Mouse (Mus musculus): ENCODE results near the gene Tmem109. TPM values are rescaled to one million over a fixed set of nuclear protein-coding genes. Genes with fewer than 3 reads are reported as not detected.

Gene Tmem109
- polyA plus RNA-seq (2016; fragmentation: Nextera tagmentation; extraction: Ambion mirVana), result 38.7 and 39.1 TPM in 2 replicates

DNA sequence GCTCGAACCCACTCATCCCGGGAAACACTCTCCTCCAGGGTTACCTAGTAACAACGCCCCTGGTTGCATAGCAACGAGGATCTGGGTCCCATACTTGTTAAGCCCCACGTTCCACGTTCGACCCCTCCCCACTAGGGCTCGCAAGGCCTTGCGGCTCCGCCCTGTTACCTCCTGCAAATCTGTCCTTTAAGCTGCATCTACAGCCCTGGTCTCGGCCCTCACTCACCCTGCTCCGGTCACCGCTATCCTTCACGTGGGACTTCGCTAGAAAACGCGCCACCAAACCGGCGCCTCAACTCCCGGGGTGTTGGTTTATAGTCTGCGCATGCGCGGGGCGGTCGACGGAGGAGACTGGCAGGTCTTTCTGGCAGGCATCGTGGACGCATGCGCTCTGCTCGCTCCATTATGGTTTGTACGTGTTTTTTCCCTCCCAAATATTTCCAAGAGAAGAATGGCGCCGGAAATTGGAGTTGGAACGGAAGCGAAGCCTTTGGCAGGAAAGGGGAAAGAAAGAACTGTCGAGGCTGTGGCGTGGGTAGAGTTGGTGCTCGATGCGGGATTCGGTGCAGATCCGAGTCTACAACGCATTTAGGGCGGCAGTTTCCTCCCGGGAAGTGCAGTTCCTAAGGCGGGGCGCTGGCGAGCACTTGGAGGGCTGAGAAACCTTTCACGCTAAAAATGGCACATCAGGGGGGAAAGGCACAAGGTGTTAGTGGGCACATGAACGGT, at the start of gene Tmem109:
Gene Tmem109, minus strand, starts transcription at position 576 of the 729 bp plus-strand sequence.
- WGBS, result under 1% methylated on average over 49 of the region's 49 CpGs
- no peaks in the 10 kb centered on the region for H3K27me3 ChIP-seq (replicated peaks)
- peak within 1 kb of the TSS; percentile 90 for H3K27ac ChIP-seq
- H3K9me3 ChIP-seq, result no peaks in the 10 kb centered on the region
- peak within 1 kb of the TSS; percentile 48 for H3K4me3 ChIP-seq
- peak within 1 kb of the TSS; percentile 59 for H3K9ac ChIP-seq
- ATAC-seq (ENCODE audit: low FRiP score, low read depth), result peak; percentile 94
- no peaks in the 10 kb centered on the region for H3K36me3 ChIP-seq
- H3K4me2 ChIP-seq (replicated peaks), result peak within 1 kb of the TSS; percentile 94
- peaks cover 18% of the 10 kb centered on the region for H3K4me1 ChIP-seq

DNA sequence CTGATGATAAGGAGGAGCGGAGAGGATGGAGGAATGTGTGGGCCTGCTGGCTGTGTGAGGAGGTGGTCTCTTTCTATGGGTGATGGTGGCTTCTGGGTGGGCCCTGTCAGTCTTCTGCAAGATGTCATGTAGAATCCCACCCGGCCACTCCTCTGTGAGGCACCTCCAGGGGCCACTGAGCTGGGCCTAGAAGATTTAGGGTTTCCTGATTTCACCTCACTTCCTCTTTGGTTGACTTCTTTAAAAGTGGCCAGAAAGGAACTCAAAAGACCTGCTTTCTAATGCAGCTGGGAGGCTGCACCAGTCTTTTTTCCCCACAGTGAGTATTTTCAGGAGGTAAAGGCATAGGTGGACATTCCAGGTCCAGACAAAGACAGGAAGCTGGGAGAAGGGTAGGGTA, 48.8 kb upstream of the Tmem109 start:
- 0 out of 2 replicates have a peak, but pooled peaks cover 4% of the 10 kb centered on the region for H3K4me1 ChIP-seq
- H3K36me3 ChIP-seq, result no peaks in the 10 kb centered on the region
- H3K9ac ChIP-seq, result no peak overlapping the region
- H3K4me3 ChIP-seq, result no peak overlapping the region
- no peak for ATAC-seq (ENCODE audit: low FRiP score, low read depth)
- WGBS, result 92% methylated on average over 2 of the region's 2 CpGs
- H3K27ac ChIP-seq, result no peak overlapping the region
- H3K9me3 ChIP-seq, result no peaks in the 10 kb centered on the region
- H3K27me3 ChIP-seq (replicated peaks), result no peaks in the 10 kb centered on the region
- H3K4me2 ChIP-seq (replicated peaks), result no peak overlapping the region

DNA sequence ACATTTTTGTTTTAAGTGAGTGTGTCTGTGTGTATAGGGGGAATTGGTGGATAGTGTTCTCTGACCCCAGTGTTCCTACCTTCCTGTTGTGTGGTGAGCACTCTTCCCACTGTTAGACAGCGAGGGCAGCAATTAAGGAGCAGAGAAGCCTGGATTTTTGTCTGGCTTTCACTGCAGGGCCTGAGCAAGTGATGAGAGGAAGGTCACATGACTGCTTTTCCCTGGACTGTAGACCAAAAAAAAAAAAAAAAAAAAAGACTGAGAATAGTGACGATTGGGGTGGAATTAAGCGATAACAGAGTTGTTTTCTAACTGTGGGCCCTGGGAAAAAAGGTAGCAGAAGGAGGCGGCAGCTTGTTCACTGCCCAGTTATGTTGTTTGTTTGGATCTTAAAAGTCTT, 44.9 kb upstream of the Tmem109 start:
- no peak; the same call in 1 of the 2 replicates for ATAC-seq (ENCODE audit: low FRiP score, low read depth)

DNA sequence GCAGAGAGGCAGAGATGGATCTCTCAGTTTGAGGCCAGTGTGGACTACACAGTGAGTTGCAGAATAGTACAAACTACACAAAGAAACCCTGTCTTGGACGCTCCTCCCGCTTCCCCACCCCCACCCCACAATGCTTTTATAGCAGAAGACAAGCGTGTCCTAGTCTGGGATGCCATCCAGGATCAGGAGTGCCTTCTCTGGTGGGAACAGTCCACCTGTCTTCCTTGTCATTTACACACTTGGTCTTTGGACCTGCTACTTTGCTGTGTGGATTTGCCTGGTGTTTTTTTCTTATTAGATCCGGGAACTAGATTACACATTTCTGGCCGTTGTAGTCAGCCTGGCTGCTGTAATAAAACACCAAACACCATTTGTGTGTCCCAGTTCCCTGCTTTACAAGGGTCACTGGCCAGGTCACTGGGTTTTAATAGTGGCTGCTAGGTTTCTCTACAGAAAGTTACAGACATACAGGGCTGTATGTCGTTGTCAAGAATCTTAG, 44.4 kb upstream of the Tmem109 start:
- ATAC-seq (ENCODE audit: low FRiP score, low read depth), result peak; percentile 68
- peak overlapping the region; percentile 38; the same call in 1 of the 2 replicates for H3K27ac ChIP-seq
- no peak overlapping the region for H3K4me2 ChIP-seq (replicated peaks)

More for the DNA sequence above, 44.9 kb upstream of the Tmem109 start:
- no peak overlapping the region for H3K4me3 ChIP-seq
- H3K27me3 ChIP-seq (replicated peaks), result no peaks in the 10 kb centered on the region
- no peaks in the 10 kb centered on the region for H3K9me3 ChIP-seq
- no peak overlapping the region for H3K9ac ChIP-seq
- H3K4me2 ChIP-seq (replicated peaks), result no peak overlapping the region
- H3K27ac ChIP-seq, result no peak overlapping the region
- WGBS, result 35% methylated on average over 4 of the region's 4 CpGs
- H3K36me3 ChIP-seq, result no peaks in the 10 kb centered on the region
- 0 out of 2 replicates have a peak, but pooled peaks cover 4% of the 10 kb centered on the region for H3K4me1 ChIP-seq

DNA sequence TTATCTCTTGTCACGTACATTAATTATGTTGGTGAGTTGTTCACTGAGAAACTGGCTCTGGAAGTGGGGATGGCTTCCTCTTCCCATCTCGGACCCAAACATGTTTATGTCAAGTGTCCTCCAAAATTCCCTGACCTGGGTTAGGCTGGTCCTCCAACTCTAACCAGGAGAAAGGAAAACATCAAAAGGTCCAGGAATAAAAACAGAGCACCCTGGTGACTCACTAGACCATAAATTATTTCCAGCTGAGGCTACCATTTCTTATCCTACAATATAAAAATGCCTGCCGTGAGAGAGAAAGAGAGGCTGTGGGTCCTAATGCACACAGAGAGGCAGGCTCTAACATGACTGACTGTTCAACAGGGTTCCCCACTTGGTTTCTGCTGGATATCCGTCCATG, 42.4 kb upstream of the Tmem109 start:
- Histone ChIP-seq H3K4me3 (no peak overlapping the region), H3K9ac (no peak overlapping the region), H3K27ac (no peak overlapping the region), H3K9me3 (no peaks in the 10 kb centered on the region), H3K36me3 (no peaks in the 10 kb centered on the region), H3K27me3 (replicated peaks) (no peaks in the 10 kb centered on the region), H3K4me1 (0 out of 2 replicates have a peak, but pooled peaks cover 4% of the 10 kb centered on the region), H3K4me2 (replicated peaks) (no peak overlapping the region)
- ATAC-seq (ENCODE audit: low FRiP score, low read depth), result no peak
- 38% methylated on average over 4 of the region's 4 CpGs for WGBS

More for the DNA sequence above, 44.4 kb upstream of the Tmem109 start:
- WGBS, result 5% methylated on average over 6 of the region's 6 CpGs
- Histone ChIP-seq H3K4me1 (0 out of 2 replicates have a peak, but pooled peaks cover 4% of the 10 kb centered on the region), H3K4me3 (no peak overlapping the region), H3K36me3 (no peaks in the 10 kb centered on the region), H3K27me3 (replicated peaks) (no peaks in the 10 kb centered on the region), H3K9ac (no peak overlapping the region), H3K9me3 (no peaks in the 10 kb centered on the region)

DNA sequence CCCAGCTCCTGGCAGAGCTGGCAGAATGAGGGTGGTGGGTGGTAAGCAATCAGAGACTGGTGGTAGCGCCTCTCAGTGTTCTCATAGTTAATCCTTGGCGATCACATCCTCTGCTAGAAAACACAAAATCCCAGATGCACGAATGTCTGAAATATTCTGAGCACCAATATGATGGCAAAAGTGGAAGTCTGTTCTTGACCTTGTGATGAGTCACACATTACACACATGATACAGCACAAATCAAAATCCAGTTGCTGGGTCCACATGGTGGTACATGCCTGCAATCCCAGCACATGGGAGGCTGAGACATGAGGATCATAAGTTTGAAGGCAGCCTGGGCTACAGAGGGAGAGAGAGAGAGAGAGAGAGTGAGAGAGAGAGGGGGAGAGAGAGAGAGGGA, 39.3 kb upstream of the Tmem109 start:
- Histone ChIP-seq H3K4me1 (0 out of 2 replicates have a peak, but pooled peaks cover 3% of the 10 kb centered on the region), H3K36me3 (no peaks in the 10 kb centered on the region), H3K27me3 (replicated peaks) (no peaks in the 10 kb centered on the region), H3K9me3 (no peaks in the 10 kb centered on the region), H3K27ac (no peak overlapping the region), H3K9ac (no peak overlapping the region), H3K4me2 (replicated peaks) (no peak overlapping the region), H3K4me3 (no peak overlapping the region)
- ATAC-seq (ENCODE audit: low FRiP score, low read depth), result no peak
- 77% methylated on average over 3 of the region's 3 CpGs for WGBS

DNA sequence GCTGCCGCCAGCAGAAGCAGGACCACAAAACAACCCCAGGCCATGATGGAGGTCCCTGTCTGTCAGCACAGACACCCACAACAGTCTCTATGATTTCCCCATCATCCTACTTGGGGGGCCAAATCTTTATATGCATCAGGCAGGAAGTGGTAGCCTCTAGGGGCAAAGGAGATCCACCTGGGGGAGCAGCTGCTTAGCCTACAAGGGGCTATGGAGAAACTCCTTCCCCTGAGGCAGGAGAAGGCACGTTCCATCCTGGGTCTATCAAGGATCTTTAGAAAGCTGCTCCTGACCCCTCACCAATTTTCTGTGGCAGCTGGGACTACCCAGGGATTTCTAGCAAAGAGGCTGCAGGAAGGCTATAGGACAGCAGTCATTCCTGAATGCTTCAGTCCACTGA, 38.7 kb upstream of the Tmem109 start, which contains the start of gene Zp1:
Gene Zp1, minus strand, starts transcription at position 101 of the 400 bp plus-strand sequence.
- H3K4me1 ChIP-seq, result no peaks in the 10 kb centered on the region
- no peak within 1 kb of the TSS for H3K4me3 ChIP-seq
- no peak within 1 kb of the TSS for H3K27ac ChIP-seq
- no peak within 1 kb of the TSS for H3K4me2 ChIP-seq (replicated peaks)
- H3K36me3 ChIP-seq, result no peaks in the 10 kb centered on the region
- no peaks in the 10 kb centered on the region for H3K9me3 ChIP-seq
- 0 out of 2 replicates have a peak within 1 kb of the TSS, but pooled peaks have one; percentile 4 for H3K9ac ChIP-seq
- no peak for ATAC-seq (ENCODE audit: low FRiP score, low read depth)
- WGBS, result 62% methylated on average over 2 of the region's 2 CpGs
- no peaks in the 10 kb centered on the region for H3K27me3 ChIP-seq (replicated peaks)

DNA sequence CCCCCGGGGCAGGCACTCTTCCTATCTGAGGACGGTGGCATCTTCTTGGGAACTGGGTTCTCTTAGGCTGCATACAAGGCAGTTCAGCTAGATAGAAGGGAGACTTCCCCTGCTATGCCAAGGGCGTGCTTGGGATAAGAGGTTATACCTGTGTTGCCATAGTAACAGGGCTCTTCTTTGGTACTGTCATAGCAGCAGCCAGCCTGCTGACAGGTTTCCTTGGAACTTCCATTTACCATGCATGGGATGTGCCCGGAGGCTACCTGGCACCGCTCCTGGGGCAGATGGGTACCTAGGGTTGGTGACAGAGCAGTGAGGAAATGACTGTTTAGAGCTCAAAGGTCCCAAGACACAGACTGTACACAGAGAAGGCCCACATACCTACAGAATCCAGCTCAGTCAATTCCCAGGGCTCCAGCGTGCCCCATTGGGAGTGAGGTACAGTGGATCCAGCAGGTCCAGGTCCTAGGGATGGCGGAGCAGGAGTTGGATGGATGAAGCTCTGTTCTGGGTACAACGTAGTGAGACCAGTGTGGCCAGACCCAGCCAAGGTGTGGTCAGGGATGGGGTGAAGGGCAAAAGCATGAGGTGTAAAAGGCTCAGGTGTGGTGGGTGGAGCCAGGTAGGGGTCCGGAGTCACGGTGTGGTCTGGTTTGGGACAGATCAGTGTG, 36.7 kb upstream of the Tmem109 start:
- no peak for ATAC-seq (ENCODE audit: low FRiP score, low read depth)
- WGBS, result 88% methylated on average over 10 of the region's 10 CpGs
- no peak overlapping the region for H3K4me3 ChIP-seq
- no peaks in the 10 kb centered on the region for H3K9me3 ChIP-seq
- no peak overlapping the region for H3K9ac ChIP-seq
- no peaks in the 10 kb centered on the region for H3K27me3 ChIP-seq (replicated peaks)
- H3K36me3 ChIP-seq, result no peaks in the 10 kb centered on the region
- H3K4me2 ChIP-seq (replicated peaks), result no peak overlapping the region
- no peak overlapping the region for H3K27ac ChIP-seq
- H3K4me1 ChIP-seq, result no peaks in the 10 kb centered on the region

DNA sequence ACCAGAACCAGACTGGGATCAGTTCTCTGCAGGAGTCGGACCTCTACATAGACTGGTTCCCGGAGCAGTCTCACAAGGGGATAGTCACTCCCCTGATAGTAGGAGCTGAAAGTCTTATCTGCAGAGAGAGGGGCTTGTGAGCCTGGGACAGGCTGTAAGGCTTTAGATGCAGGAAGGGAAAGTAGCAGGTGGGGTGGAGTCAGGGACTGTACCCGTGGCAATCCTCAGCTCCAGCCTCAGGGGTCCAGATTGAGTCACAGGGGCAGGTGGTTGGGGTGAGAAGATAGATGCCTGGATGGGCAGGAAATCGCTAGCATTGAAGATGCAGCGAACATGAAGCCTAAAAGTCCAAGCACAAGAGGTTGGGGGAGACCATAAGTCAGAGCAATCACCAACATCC, 34.7 kb upstream of the Tmem109 start:
- ATAC-seq (ENCODE audit: low FRiP score, low read depth), result no peak
- Histone ChIP-seq H3K4me1 (no peaks in the 10 kb centered on the region), H3K9me3 (no peaks in the 10 kb centered on the region), H3K4me3 (no peak overlapping the region), H3K27me3 (replicated peaks) (no peaks in the 10 kb centered on the region), H3K9ac (no peak overlapping the region), H3K27ac (no peak overlapping the region), H3K4me2 (replicated peaks) (no peak overlapping the region), H3K36me3 (no peaks in the 10 kb centered on the region)
- 61% methylated on average over 5 of the region's 5 CpGs for WGBS

DNA sequence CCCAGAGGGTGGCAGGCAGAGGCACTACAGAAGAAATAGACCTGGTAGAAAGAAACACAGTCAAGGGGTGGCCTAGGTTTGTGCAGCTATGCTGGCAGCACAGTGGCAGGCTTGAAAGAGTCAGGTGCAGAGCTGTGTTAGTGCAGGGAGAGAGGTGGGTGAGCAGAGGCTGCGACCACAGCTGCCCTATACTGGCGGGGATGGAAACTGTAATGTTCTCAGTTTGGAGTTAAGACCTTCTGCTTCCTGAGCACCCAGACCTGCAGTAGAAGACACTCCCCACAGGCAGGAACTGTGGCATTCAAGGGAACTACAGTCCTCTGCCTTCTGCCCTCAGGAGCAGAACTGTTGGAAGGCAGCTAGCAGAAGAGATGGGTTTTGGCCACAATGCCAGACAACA, 33.1 kb upstream of the Tmem109 start:
- no peak overlapping the region for H3K4me2 ChIP-seq (replicated peaks)
- no peak for ATAC-seq (ENCODE audit: low FRiP score, low read depth)
- no peak overlapping the region for H3K9ac ChIP-seq
- no peaks in the 10 kb centered on the region for H3K36me3 ChIP-seq
- no peak overlapping the region for H3K4me3 ChIP-seq
- no peaks in the 10 kb centered on the region for H3K4me1 ChIP-seq
- H3K9me3 ChIP-seq, result no peaks in the 10 kb centered on the region
- H3K27ac ChIP-seq, result no peak overlapping the region
- no peaks in the 10 kb centered on the region for H3K27me3 ChIP-seq (replicated peaks)
- WGBS, result 78% methylated on average over 2 of the region's 2 CpGs

DNA sequence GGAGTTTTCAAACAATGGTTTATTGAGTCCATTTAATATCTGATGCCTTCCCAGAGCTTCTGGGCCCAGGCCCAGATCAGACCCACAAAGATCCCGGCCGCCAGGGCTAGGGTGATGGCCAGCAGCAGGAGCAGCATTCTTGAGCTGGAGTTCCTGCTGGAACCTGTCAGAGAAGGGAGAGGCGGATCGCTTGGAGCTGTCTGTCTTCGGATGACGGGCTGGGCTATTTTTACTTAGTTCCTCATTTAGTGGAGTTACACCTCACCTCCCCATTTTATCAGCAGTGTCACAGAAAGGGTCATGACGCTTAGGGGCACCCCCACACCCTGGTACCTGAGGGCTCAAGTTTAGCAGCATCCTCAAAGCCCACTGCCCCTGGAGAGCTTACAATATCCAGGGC, 32.5 kb upstream of the Tmem109 start:
- Histone ChIP-seq H3K27ac (no peak overlapping the region), H3K9ac (no peak overlapping the region), H3K4me2 (replicated peaks) (no peak overlapping the region), H3K27me3 (replicated peaks) (no peaks in the 10 kb centered on the region), H3K4me3 (no peak overlapping the region), H3K4me1 (no peaks in the 10 kb centered on the region), H3K36me3 (0 out of 2 replicates have a peak, but pooled peaks cover 3% of the 10 kb centered on the region), H3K9me3 (no peaks in the 10 kb centered on the region)
- WGBS, result 80% methylated on average over 7 of the region's 7 CpGs
- ATAC-seq (ENCODE audit: low FRiP score, low read depth), result no peak

DNA sequence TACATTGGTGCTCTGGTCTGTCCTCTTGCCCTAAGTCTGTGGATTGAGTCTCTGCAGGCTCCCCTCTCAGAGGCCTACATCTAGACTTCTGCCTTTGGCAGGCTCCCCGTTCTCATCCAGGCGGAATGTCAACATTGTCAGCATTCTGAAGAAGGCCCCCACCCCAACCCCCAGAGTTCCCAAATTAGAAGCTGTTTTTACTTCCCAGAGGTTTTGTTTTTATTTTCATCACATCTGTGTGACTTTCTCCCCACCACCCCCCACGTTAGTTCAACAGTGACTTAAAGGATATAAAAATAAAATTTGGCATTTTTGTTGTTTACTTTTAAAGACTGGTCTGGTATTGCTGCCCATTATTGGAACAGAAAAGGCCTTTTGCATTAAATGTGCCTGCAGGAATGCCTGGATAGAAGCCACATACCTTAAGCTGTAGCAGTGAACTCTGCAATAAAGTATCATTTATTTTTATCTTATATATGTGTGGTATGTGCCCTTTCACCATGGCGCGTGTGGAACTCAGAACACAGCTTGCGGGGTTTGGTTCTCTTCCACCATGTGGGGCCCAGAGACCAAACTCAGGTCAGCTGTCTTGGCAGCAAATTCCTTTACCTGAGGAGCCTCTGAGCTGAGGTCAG, 27.4 kb upstream of the Tmem109 start:
- no peak for ATAC-seq (ENCODE audit: low FRiP score, low read depth)
- H3K4me3 ChIP-seq, result no peak overlapping the region
- no peaks in the 10 kb centered on the region for H3K4me1 ChIP-seq
- no peak overlapping the region for H3K27ac ChIP-seq
- no peaks in the 10 kb centered on the region for H3K9me3 ChIP-seq
- H3K9ac ChIP-seq, result no peak overlapping the region
- WGBS, result 85% methylated on average over 6 of the region's 6 CpGs
- H3K27me3 ChIP-seq (replicated peaks), result no peaks in the 10 kb centered on the region
- no peak overlapping the region for H3K4me2 ChIP-seq (replicated peaks)
- H3K36me3 ChIP-seq, result peaks cover 44% of the 10 kb centered on the region
